Mouse (Mus musculus): ENCODE data around the gene Prkca.

GRCm38 (mm10) chr11:108029321-108029720, 314.4 kb downstream of the Prkca start:
- no peak for TF ChIP-seq EP300 (IDR thresholded peaks at IDR 0.05; ENCODE audit: insufficient read depth, low read depth, low read length)
- no peak for TF ChIP-seq CTCF (IDR thresholded peaks at IDR 0.05; ENCODE audit: low read depth, low read length)
- no peak for TF ChIP-seq POLR2A (IDR thresholded peaks at IDR 0.05; ENCODE audit: insufficient read depth, low read length)
